Mouse (Mus musculus): ENCODE results near the gene Fgd5. TPM values are rescaled to one million over a fixed set of nuclear protein-coding genes. Genes with fewer than 3 reads are reported as not detected.

Gene Fgd5
- 4.0 and 4.3 TPM in 2 replicates for polyA plus RNA-seq (2012; rRNA removed)

DNA sequence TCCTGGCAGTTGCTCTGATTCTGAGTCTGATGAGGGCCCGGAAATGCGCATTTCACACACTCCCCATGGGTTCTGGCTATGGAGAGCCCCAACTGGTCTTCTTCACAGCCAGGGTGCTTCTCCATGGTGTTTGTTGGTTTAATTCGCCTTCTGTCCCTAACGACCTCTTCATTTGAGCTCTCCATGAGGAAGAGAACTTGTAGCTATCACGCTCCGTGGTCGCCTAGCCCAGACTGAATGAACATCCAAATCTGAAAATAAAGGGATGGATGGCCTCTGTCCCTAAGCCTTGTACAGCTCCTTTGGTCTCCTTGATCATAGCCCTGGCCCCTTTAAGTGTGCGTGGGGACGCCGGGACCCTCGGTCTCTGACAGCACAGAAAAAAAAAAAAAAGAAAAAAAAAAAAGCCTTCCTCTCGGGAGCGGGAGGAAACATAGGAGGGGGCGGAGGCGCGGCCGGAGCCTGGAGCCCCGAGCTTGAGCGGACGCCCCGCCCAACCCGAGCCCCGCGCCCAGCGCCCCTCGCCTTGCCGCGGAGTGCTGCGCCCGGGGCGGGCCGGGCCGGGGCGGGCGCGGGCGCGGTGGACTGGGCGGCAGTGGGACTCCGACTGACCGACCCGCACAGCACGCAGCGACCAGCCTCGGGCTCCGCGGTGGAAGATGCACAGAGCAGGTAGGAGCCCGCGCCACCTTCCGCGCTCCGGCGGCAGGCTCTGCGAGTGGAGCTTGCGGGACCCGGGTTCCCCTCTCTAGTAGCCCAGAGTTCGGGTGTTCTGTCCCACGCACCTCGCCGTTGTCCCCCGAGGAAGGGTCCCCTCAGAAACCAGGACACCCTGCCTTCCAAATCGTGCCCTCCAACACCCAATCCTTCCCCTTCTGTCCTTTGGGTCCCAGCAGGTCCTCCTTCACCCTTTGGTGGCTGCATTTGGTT is at the start of gene Fgd5:
TSS of gene Fgd5 (plus strand) at position 508 of the 930 bp plus-strand sequence.

GRCm38 (mm10) chr6:92091130-92091591 is 112.5 kb downstream of the Fgd5 start, which contains the start of gene Nr2c2:
TSS of gene Nr2c2 (plus strand) at chr6:92091390.

Other genes starting within 250 kb of the Fgd5 start
- gene Grip2, start 151.6 kb upstream of the Fgd5 start, polyA plus RNA-seq (2012; rRNA removed): 0.72 and 1.1 TPM in 2 replicates
- 2.0 and 2.3 TPM in 2 replicates for gene Ccdc174, start 100.8 kb upstream of the Fgd5 start, polyA plus RNA-seq (2012; rRNA removed)
- gene 4930590J08Rik, start 76.1 kb upstream of the Fgd5 start, polyA plus RNA-seq (2012; rRNA removed): 0.07 and 0.13 TPM in 2 replicates
- gene Nr2c2, start 112.5 kb downstream of the Fgd5 start, polyA plus RNA-seq (2012; rRNA removed): 11.0 and 11.1 TPM in 2 replicates
- 4.5 and 7.3 TPM in 2 replicates for gene Mrps25, start 205.2 kb downstream of the Fgd5 start, polyA plus RNA-seq (2012; rRNA removed)
- gene Rbsn, start 236.0 kb downstream of the Fgd5 start, polyA plus RNA-seq (2012; rRNA removed): 6.2 and 7.1 TPM in 2 replicates

Data from colon, adult 2 months (tissue).